In the genomic region with DNA sequence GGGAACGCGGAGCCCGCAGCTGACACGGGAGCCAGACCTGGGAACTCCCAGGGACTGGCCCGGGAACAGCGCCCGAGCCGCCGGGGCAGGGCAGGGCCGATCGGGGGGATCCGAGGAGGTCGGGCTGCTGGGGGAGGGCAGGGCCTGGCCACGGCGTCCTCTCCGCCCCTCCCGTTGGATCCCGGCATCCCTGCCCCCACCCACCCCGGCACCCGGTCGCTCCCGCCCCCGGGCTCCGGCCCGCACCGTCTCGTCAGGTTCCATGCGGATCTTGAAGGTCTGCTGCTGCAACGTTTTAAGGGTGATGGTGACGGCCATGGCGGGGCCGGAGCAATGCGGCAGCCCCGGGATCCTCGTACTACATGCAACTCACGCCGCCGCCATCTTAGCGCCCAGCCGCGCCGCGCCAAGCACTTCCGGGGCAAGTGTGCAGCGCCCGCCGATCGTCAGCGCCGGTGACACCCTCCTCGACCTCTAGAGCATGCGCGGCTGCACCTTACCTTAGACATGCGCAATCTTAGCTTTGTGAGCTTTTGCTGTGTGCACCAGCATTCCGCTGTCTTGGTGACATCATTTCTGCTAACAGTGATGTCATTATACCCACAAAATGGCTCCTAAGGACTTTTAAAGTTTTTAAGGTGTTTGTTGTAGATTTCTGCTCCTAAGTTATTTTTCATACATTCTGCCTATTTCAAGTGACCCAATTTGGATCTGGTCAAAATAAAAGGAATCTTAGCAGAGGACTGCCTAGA, we compare ENCODE assay signal across 8 mouse cellular contexts. TPM values are rescaled to one million over a fixed set of nuclear protein-coding genes. Genes with fewer than 3 reads are reported as not detected.
DNase-seq lines count a peak whose midpoint lies in the region; ATAC-seq and TF ChIP-seq lines count a peak whose summit lies in the region.

TSS of gene Rad23a (minus strand) at position 418 of the 752 bp plus-strand sequence.

- H3K27ac ChIP-seq in embryonic facial prominence, embryonic 13.5 days: peak within 1 kb of the TSS; percentile 90
- no peak within 1 kb of the TSS for H3K27ac ChIP-seq in kidney, adult 2 months (ENCODE audit: insufficient read depth, low read depth, low read length)
- peak within 1 kb of the TSS; percentile 90 for H3K27ac ChIP-seq in limb, embryonic 12.5 days
- peak within 1 kb of the TSS; percentile 85 for H3K27ac ChIP-seq in midbrain, embryonic 15.5 days
- peak within 1 kb of the TSS; percentile 63; the same call in 1 of the 2 replicates for H3K27ac ChIP-seq in spleen, adult 2 months (ENCODE audit: insufficient read depth, low read length)

- peak within 1 kb of the TSS; percentile 90 for H3K9ac ChIP-seq in embryonic facial prominence, embryonic 13.5 days
- H3K9ac ChIP-seq in limb, embryonic 12.5 days (replicated peaks): peak within 1 kb of the TSS; percentile 85
- peak within 1 kb of the TSS; percentile 69 for H3K9ac ChIP-seq in midbrain, embryonic 15.5 days

- H3K4me3 ChIP-seq in embryonic facial prominence, embryonic 13.5 days: peak within 1 kb of the TSS; percentile 89
- peak within 1 kb of the TSS; percentile 84 for H3K4me3 ChIP-seq in kidney, adult 2 months (ENCODE audit: insufficient read depth, low read depth, low read length)
- H3K4me3 ChIP-seq in limb, embryonic 12.5 days (replicated peaks): peak within 1 kb of the TSS; percentile 66
- H3K4me3 ChIP-seq in midbrain, embryonic 15.5 days: peak within 1 kb of the TSS; percentile 83
- peak within 1 kb of the TSS; percentile 80 for H3K4me3 ChIP-seq in spleen, adult 2 months (ENCODE audit: extremely low read depth, insufficient read depth, insufficient read length)

- H3K4me2 ChIP-seq in embryonic facial prominence, embryonic 13.5 days: peak within 1 kb of the TSS; percentile 67
- H3K4me2 ChIP-seq in limb, embryonic 12.5 days: peak within 1 kb of the TSS; percentile 75
- peak within 1 kb of the TSS; percentile 73 for H3K4me2 ChIP-seq in midbrain, embryonic 15.5 days

- TF ChIP-seq POLR2A in kidney, adult 2 months (IDR thresholded peaks at IDR 0.05; ENCODE audit: low read depth, low read length): peak; percentile 61
- TF ChIP-seq POLR2A in spleen, adult 2 months (IDR thresholded peaks at IDR 0.05; ENCODE audit: low read depth, low read length): peak; percentile 75

- DNase-seq in 3134 (ENCODE audit: extremely low read depth, insufficient read length, low spot score): peak; percentile 95
- peak; percentile 94 to 95 for DNase-seq in adrenal gland, postnatal 36 days
- DNase-seq in heart, adult 18-20 months: peak; percentile 92 to 94
- DNase-seq in kidney, adult 2 months: peak; percentile 95
- DNase-seq in spleen, adult 2 months (ENCODE audit: low read depth in 1 of 2, low spot score in 2 of 2): peak; percentile 88 to 94

- no peaks in the 10 kb centered on the region for H3K9me3 ChIP-seq in embryonic facial prominence, embryonic 13.5 days
- no peaks in the 10 kb centered on the region for H3K9me3 ChIP-seq in limb, embryonic 12.5 days
- no peaks in the 10 kb centered on the region for H3K9me3 ChIP-seq in midbrain, embryonic 15.5 days

- H3K4me1 ChIP-seq in embryonic facial prominence, embryonic 13.5 days: peaks cover 62% of the 10 kb centered on the region
- peaks cover 5% of the 10 kb centered on the region; the same call in 1 of the 2 replicates for H3K4me1 ChIP-seq in kidney, adult 2 months (ENCODE audit: control insufficient read depth, insufficient read depth, low read length)
- H3K4me1 ChIP-seq in limb, embryonic 12.5 days (replicated peaks): peaks cover 58% of the 10 kb centered on the region
- peaks cover 39% of the 10 kb centered on the region for H3K4me1 ChIP-seq in midbrain, embryonic 15.5 days
- H3K4me1 ChIP-seq in spleen, adult 2 months (ENCODE audit: control insufficient read depth, insufficient read depth, insufficient read length): no peaks in the 10 kb centered on the region

- under 1% methylated on average over 40 of the region's 55 CpGs for WGBS in embryonic facial prominence, embryonic 13.5 days
- WGBS in kidney, adult 2 months: 1% methylated on average over 55 of the region's 55 CpGs
- WGBS in limb, embryonic 12.5 days: under 1% methylated on average over 54 of the region's 55 CpGs
- under 1% methylated on average over 55 of the region's 55 CpGs for WGBS in midbrain, embryonic 15.5 days
- WGBS in spleen, adult 2 months: under 1% methylated on average over 54 of the region's 55 CpGs

- H3K27me3 ChIP-seq in embryonic facial prominence, embryonic 13.5 days: no peaks in the 10 kb centered on the region
- H3K27me3 ChIP-seq in kidney, adult 2 months (replicated peaks; ENCODE audit: control insufficient read depth, insufficient read depth, low read length): no peaks in the 10 kb centered on the region
- no peaks in the 10 kb centered on the region for H3K27me3 ChIP-seq in limb, embryonic 12.5 days
- H3K27me3 ChIP-seq in midbrain, embryonic 15.5 days (replicated peaks): no peaks in the 10 kb centered on the region
- no peaks in the 10 kb centered on the region for H3K27me3 ChIP-seq in spleen, adult 2 months (ENCODE audit: control insufficient read depth, insufficient read depth, low read length)

- no peak for TF ChIP-seq CTCF in kidney, adult 2 months (conservative IDR thresholded peaks at IDR 0.05; ENCODE audit: insufficient read depth, insufficient read length, low read depth, low read length)
- TF ChIP-seq CTCF in spleen, adult 2 months (IDR thresholded peaks at IDR 0.05; ENCODE audit: extremely low read depth, insufficient read depth, insufficient read length, insufficient replicate concordance): no peak

- H3K36me3 ChIP-seq in embryonic facial prominence, embryonic 13.5 days: peaks cover 82% of the 10 kb centered on the region
- peaks cover 13% of the 10 kb centered on the region for H3K36me3 ChIP-seq in kidney, adult 2 months (ENCODE audit: control insufficient read depth, insufficient read depth, low read length)
- peaks cover 85% of the 10 kb centered on the region for H3K36me3 ChIP-seq in limb, embryonic 12.5 days
- peaks cover 59% of the 10 kb centered on the region for H3K36me3 ChIP-seq in midbrain, embryonic 15.5 days (replicated peaks)
- H3K36me3 ChIP-seq in spleen, adult 2 months (ENCODE audit: control insufficient read depth, insufficient read depth, low read length): peaks cover 54% of the 10 kb centered on the region

- ATAC-seq in embryonic facial prominence, embryonic 13.5 days (ENCODE audit: insufficient number of reproducible peaks, insufficient read depth, low FRiP score, low TSS enrichment, low read depth): peak; percentile 92
- peak; percentile 93 for ATAC-seq in limb, embryonic 12.5 days (ENCODE audit: insufficient number of reproducible peaks, insufficient read depth, low FRiP score, low TSS enrichment, low read depth)
- peak; percentile 97 for ATAC-seq in midbrain, embryonic 15.5 days (replicated peaks)

RNA-seq across cellular contexts. Expression of gene Rad23a, which starts in this region (rescaled TPM):
- total RNA-seq in adrenal gland, postnatal 36 days (2021): 100 to 1,000 TPM; 116 to 119 TPM
- 97.1 and 100 TPM in 2 replicates for polyA plus RNA-seq in embryonic facial prominence, embryonic 13.5 days (2015; fragmentation: Nextera tagmentation; extraction: Ambion mirVana)
- total RNA-seq in heart, adult 18-20 months (2021): 10 to 100 TPM; 88.5 to 96.7 TPM
- 73.0 TPM in 2 replicates for polyA plus RNA-seq in kidney, adult 2 months (2012; rRNA removed)
- 104 and 109 TPM in 2 replicates for polyA plus RNA-seq in limb, embryonic 12.5 days (2016; fragmentation: Nextera tagmentation; extraction: Ambion mirVana)
- polyA plus RNA-seq in midbrain, embryonic 15.5 days (2015; fragmentation: Nextera tagmentation; extraction: Ambion mirVana): 88.2 and 91.7 TPM in 2 replicates
- polyA plus RNA-seq in spleen, adult 2 months (2012; rRNA removed): 125 and 162 TPM in 2 replicates
